Mouse (Mus musculus): ENCODE data around the gene Nptx1.

Nptx1 gene

DNA sequence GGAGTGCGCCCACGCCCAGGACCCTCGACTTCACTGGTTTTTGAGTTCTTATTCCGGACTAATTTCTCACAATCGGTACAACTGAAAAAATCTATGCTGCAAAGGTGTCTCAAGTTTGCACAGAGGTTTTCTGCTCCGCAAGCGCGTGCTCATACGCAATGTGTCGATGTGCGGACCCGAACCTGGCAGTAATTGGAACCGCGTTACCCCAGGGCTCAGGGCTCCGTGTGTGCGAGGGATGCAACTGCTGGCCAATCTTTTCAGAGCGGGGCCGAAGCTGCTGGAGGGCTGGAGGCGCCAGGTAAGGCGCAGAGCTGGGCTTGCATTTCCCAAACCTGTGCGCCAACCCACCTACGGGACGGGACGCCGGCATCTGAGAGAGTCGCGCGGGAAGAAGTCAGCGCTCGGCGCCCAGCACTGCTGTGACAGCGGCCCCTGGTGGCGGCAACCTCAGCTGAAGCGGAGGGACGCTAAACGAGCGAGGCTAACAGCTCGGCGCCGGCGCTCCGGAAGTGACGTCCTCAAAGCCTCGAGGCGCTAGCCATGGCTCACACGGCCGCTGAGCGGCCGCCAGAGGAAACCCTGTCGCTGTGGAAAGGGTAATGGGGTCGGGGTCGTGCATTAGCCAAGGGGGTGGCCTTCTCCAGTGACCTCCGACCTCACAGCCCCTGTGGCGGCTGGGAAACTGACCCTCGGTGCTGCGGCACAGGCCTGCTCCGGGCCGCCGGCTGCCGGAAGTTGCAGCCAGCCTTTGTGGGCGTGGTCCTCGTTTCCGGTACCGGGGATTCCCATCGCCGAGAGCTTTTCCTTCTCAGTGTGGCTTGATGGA lies 56.5 kb downstream of the Nptx1 start, which contains the start of gene Endov:
Gene Endov, plus strand, starts transcription at position 487 of the 829 bp plus-strand sequence.
- DNase-seq, result peak; percentile 97
